Mouse (Mus musculus) cerebral cortex, adult 2 months (tissue): Measurements from ENCODE around the gene Pla1a.

Experiments used
- WGBS: fragments of 180-500 bp; shearing (Covaris S2); methylation state at CpG from one replicate; pipeline ENCODE4 v1.1.7; 2018; 5-methylcytosine and 5-hydroxymethylcytosine counted together

Pla1a gene

GRCm38 (mm10) chr16:38369000-38369399 is 63.9 kb downstream of the Pla1a start:
- WGBS, result 86% methylated on average over 7 of the region's 7 CpGs

GRCm38 (mm10) chr16:38368336-38368735 is 64.6 kb downstream of the Pla1a start:
- 25% methylated on average over 10 of the region's 10 CpGs for WGBS

DNA sequence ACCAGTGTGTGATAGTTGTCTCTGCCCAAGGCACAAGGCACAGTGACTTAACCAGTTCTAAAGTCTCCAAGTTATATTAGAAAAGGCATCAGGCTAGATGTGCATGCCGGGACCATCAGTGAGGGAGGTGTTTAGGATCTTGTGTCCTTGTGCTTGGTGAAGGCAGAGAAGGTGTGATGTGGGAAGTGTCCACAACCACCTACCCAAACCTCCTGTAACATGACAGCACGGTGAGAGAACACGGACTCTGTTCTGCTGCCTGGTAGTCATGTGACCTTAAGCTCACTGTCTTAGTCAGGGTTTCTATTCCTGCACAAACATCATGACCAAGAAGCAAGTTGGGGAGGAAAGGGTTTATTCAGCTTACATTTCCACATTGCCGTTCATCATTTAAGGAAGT is 66.7 kb downstream of the Pla1a start:
- WGBS, result 54% methylated on average over 4 of the region's 4 CpGs

DNA sequence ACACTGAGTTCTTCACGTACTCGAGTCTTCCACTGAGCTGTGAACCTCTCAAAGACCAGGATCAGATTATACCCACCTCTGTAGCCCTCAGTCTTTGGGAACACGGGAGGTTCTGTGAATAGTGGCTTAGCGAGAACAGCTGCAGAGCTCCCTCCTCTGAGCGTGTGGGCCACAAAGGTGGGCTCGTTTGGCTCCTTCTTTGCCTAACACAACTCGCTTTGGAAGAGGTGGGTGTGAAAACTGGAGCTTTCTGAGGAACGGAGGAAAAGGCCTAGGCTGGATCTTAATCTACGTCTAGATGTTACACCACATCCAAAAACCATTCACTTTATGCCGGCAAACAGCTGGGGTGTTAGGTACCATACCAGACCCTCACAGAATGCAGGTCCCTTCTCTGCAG is 67.6 kb downstream of the Pla1a start:
- WGBS, result 57% methylated on average over 10 of the region's 10 CpGs

DNA sequence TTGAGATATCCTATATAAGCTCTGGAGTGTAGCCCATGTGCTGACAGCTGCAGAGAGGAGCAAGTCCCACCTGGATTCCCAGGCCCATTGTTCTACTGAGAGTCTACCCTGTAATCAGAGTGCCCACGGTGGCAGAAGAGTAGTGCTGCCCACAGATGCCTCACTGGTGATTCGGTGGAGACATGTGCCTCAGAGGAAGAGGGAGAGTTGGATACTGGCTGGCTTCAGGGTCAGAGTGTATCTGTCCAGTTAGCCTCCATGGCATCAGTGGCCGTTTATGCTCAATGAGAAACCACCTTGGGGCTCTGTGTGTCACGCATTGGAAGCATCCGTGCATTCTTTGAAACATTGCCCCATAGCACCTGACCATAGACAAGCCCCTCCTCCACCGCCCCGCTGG is 69.3 kb downstream of the Pla1a start:
- WGBS, result 89% methylated on average over 7 of the region's 7 CpGs

GRCm38 (mm10) chr16:38363256-38363595 is 69.7 kb downstream of the Pla1a start:
- WGBS, result 78% methylated on average over 3 of the region's 3 CpGs

DNA sequence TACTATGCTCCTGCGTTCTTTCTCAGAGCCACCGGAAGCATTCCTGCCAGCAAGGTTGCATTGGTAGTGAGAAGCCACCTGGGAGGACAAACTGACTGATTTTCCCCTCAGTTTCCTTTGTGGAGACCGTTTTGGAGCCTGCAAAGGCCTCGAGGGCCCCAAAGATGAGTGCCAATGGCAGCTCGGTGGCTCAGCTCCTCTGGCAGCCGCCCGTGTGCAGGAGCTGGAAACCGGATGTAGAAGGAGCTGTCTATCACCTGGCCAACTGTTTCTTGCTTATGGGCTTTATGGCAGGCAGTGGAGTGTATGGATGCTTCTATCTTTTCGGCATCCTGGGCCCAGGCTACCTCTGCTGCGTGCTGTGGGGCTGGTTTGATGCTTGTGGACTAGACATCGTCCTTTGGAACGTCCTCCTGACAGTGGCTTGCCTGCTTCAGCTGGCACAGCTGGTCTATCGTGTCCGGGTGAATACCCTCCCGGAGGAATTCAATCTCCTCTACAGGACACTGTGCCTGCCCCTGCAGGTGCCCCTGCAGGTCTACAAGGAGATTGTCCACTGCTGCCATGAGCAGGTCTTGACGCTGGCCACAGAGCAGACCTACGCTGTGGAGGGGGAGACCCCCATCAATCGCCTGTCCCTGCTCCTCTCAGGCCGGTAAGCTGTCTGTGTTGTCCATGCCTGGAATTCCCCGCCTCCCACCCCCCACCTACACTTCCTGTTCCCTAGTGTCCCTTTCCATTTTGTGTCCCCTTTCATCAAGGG is 70.3 kb downstream of the Pla1a start:
- WGBS, result 85% methylated on average over 20 of the region's 20 CpGs

DNA sequence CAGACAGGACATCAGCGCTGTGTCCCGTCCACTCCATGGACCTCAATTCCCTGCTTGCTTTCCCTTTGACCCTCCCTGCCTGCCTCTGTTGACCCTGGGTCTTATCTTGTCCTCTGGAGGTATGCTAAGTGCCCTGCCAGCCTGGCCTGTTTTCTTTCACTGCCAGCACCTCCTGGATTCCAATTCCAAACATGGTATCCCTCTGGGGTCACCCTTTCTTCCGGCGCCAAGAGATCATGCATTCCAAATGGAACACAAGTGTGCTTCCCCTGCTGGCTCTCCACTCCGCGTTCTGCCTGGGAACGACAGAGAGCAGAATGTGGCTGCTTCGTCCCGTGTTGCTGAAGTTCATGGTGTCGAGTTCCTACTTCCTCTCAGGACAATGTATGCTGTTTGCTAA is 71.0 kb downstream of the Pla1a start, which contains the start of gene Popdc2:
Gene Popdc2 (plus strand): TSS at position 277 of the 400 bp plus-strand sequence.
- WGBS, result 74% methylated on average over 10 of the region's 10 CpGs

- 35% methylated on average over 2 of the region's 2 CpGs for WGBS
These were observed 72.6 kb downstream of the Pla1a start for GRCm38 (mm10) chr16:38360317-38360716.

GRCm38 (mm10) chr16:38359857-38360256 is 73.1 kb downstream of the Pla1a start:
- WGBS, result 75% methylated on average over 3 of the region's 3 CpGs

DNA sequence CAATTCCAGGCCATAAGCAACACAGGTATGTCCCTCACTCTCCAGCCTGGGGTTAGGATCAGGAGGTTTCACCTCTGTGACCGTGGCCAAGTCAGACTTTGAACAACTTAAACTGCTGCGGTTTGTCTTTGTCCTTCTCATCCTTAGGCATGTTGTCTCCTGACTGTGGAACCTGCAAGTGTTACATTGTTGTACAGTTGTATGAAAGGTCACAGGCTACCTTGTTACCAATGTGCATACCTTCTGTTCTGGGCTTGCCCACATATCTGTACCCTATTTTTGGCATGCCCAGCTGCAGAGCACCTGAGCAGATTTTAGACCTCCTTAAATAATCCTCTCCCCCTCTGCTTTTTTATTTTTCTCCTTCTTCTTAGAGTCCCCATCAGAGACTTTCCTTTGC is 73.7 kb downstream of the Pla1a start:
- WGBS, result 95% methylated on average over 2 of the region's 2 CpGs

DNA sequence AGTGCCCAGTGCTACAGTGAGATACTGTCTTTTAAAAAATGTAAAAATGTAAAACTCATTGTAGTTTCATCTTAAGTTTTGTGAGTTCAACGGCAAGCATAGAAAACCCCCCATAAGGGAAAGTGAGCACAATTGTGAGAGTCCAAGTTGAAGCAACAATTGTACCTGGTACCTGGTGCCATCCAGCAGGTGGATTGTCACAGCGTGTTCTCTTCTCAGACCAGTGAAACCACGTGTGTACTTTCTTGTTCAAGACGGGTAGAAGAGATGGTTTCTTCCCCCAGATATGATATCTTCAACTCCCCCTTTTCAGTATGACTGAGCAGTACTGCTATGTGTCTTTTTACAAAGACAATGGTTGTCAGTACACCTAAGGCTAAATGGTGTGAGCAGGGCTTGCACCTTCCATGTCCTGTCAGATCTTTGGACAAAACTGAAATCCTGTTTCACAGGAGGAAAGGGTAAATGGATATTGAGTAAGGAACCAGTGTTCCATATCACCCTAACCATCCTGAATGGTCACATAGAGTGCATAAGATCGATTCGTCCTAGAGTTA is 74.6 kb downstream of the Pla1a start:
- 93% methylated on average over 6 of the region's 6 CpGs for WGBS

- 88% methylated on average over 5 of the region's 5 CpGs for WGBS
These were observed 78.6 kb downstream of the Pla1a start for GRCm38 (mm10) chr16:38354185-38354913.

GRCm38 (mm10) chr16:38353642-38354041 is 79.3 kb downstream of the Pla1a start:
- WGBS, result 97% methylated on average over 2 of the region's 2 CpGs

GRCm38 (mm10) chr16:38352031-38352430 is 80.9 kb downstream of the Pla1a start:
- WGBS, result 53% methylated on average over 7 of the region's 7 CpGs

DNA sequence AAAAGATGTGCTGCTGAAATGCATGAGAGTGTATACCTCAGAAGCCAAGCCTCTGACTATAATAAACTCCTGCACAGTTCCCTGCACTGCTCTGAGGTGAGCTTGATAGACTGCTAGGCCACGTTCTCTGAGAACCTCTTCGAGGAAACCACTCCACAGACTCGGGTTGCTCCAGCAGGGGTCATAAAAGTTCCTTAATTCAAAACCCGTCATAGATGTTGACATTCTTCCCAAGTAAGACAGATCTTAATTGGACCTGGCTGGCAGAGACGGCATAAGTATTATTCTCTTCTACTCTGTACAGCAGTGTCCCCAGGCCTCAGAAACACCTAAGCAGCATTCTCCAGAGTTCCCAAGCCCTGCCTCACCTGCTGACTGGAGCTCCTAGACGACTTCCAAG is 82.0 kb downstream of the Pla1a start:
- 73% methylated on average over 6 of the region's 6 CpGs for WGBS

- WGBS, result 92% methylated on average over 7 of the region's 7 CpGs
These were observed 82.5 kb downstream of the Pla1a start for GRCm38 (mm10) chr16:38350361-38350855.

DNA sequence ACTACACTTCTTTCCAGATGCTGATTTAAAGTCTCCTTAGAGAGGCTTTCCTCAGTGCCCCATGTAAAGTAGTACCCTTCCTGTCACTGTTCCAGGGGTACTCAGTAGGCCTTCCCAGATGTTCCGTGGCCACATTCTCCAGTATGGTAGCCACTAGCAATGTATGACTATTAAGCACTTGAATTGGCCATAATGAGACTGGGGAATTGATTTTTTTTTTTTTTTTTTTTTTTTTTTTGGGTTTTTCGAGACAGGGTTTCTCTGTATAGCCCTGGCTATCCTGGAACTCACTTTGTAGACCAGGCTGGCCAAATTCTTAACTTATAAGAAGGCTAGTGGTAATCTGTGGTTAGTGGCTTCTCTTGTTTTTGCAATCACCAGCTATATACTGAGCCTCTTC is 83.1 kb downstream of the Pla1a start:
- 98% methylated on average over 2 of the region's 2 CpGs for WGBS

GRCm38 (mm10) chr16:38348217-38348761 is 84.7 kb downstream of the Pla1a start:
- WGBS, result 80% methylated on average over 9 of the region's 9 CpGs

DNA sequence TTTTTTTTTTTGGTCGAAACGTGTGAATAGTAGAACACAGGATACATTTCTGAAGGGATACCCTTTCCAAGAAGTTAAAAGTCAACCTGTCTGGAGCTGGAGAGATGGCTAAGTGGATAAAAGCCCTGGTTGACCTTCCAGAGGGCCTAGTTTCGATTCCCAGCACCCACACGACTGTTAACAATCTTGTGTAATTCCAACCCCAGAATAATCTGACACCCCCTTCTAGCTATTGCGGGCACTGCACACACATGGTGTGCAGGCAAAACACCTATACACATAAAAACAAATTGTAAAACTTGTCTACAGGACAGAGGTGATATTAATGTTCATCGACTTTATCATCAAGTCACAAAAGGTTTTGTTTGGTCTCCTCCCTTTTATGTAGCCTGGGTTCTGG is 85.4 kb downstream of the Pla1a start:
- WGBS, result 56% methylated on average over 6 of the region's 6 CpGs

- 3% methylated on average over 35 of the region's 35 CpGs for WGBS
These were observed 86.2 kb downstream of the Pla1a start, which contains the start of the genes Cox17 and Gm21987 for GRCm38 (mm10) chr16:38346529-38347325. Gene Cox17, plus strand, starts transcription at chr16:38346991. Gene Gm21987, plus strand, starts transcription at chr16:38347040.
